Mouse (Mus musculus) intestine, postnatal 0 days (tissue): ENCODE measurements around the gene Sgf29. TPM values are rescaled to one million over a fixed set of nuclear protein-coding genes. Genes with fewer than 3 reads are reported as not detected.

Experiments
- ATAC-seq: fragments of 200-750 bp; cut with Nextera tagmentation; 2 replicates; pipeline ENCODE4 v1.8.0; 2017; ENCODE audit warnings: mild to moderate bottlenecking, moderate TSS enrichment, moderate library complexity
- H3K27ac ChIP-seq: fragments of 300-500 bp; sonication (generic); 2 replicates; pipeline ENCODE4 v1.5.1; 2014; ENCODE audit warnings: mild to moderate bottlenecking, low read depth, low read length, moderate library complexity
- H3K27me3 ChIP-seq: fragments of 300-500 bp; sonication (generic); replicated peaks from 2 replicates; pipeline ENCODE4 v1.6.1; 2014; ENCODE audit warnings: low read length, mixed read lengths; ENCODE audit not compliant: control insufficient read depth, insufficient read depth
- H3K36me3 ChIP-seq: fragments of 300-500 bp; sonication (generic); 2 replicates; pipeline ENCODE4 v1.6.1; 2014; ENCODE audit warnings: mild to moderate bottlenecking, moderate library complexity; ENCODE audit not compliant: control insufficient read depth, insufficient read depth
- H3K4me1 ChIP-seq: fragments of 300-500 bp; sonication (generic); replicated peaks from 2 replicates; pipeline ENCODE4 v1.6.1; 2014; ENCODE audit warnings: antibody characterized with exemption, low read length, mixed read lengths; ENCODE audit not compliant: control insufficient read depth, insufficient read depth
- H3K4me2 ChIP-seq: fragments of 300-500 bp; sonication (generic); replicated peaks from 2 replicates; pipeline ENCODE4 v1.6.1; 2014; ENCODE audit warnings: low read depth, mild to moderate bottlenecking, moderate library complexity
- H3K4me3 ChIP-seq: fragments of 300-500 bp; sonication (generic); 2 replicates; pipeline ENCODE4 v1.5.1; 2014; ENCODE audit warnings: low read depth, low read length
- H3K9ac ChIP-seq: fragments of 300-500 bp; sonication (generic); 2 replicates; pipeline ENCODE4 v1.6.1; 2014; ENCODE audit warnings: mild to moderate bottlenecking, low read depth, low read length
- H3K9me3 ChIP-seq: fragments of 300-500 bp; sonication (generic); 2 replicates; pipeline ENCODE4 v1.6.1; 2016; ENCODE audit warnings: mixed run types; ENCODE audit not compliant: control insufficient read depth
- CTCF ChIP-seq: sonication (generic); IDR thresholded peaks from 2 replicates; pipeline ENCODE4 v1.5.1; 2016; ENCODE audit warnings: low read depth, mild to moderate bottlenecking, control low read depth, antibody characterized with exemption, moderate library complexity
- WGBS: fragments of 180-500 bp; shearing (Covaris S2); extraction: QIAGEN DNeasy Blood & Tissue Kit; methylation state at CpG from one replicate; pipeline ENCODE4 v1.1.7; 2014; 5-methylcytosine and 5-hydroxymethylcytosine counted together
- polyA plus RNA-seq: library from polyadenylated mRNA; unstranded; fragments of >200 nt; fragmentation: Nextera tagmentation; extraction: Ambion mirVana; gene quantifications from 2 replicates; pipeline ENCODE4 v1.2.1, GENCODE M21; 2015

Gene Sgf29
- polyA plus RNA-seq, 1 experiment from 2014 or later, result 21.7 TPM

DNA sequence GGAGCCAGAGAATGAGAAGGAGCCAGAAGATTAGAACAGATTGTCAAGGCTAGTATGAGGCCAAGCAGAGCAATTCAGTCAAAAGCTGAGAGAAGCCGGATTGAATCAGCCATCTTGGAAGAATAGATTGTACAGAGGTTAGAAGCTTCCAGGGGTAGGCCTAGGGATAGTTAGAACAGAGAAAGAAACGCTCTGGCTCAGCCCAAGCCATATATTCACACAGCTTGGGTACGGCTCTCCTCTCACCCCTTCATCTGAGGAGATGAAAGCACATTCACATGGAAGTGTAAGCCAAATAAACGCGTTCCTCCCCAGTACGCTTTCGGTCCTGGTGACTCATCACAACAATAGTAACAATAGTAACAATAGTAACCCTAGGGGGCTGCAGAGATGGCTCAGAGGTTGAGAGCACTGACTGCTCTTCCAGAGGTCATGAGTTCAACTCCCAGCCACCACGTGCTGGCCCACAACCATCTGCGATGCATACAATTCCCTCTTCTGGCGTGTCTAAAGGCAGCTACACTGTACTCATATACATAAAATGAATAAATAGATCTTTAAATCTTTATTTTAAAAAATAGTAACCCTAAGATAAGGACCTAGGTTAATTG, 45.4 kb downstream of the Sgf29 start:
- no peak for TF ChIP-seq CTCF
- Histone ChIP-seq H3K9ac (0 out of 2 replicates have a peak overlapping the region, but pooled peaks have one; percentile 77), H3K4me1 (peaks cover 8% of the 10 kb centered on the region; the same call in 1 of the 2 replicates), H3K27me3 (no peaks in the 10 kb centered on the region), H3K9me3 (no peaks in the 10 kb centered on the region), H3K36me3 (peaks cover 22% of the 10 kb centered on the region), H3K4me2 (peak overlapping the region; percentile 92), H3K4me3 (peak overlapping the region; percentile 88), H3K27ac (no peak overlapping the region)
- ATAC-seq, result no peak
- 48% methylated on average over 10 of the region's 10 CpGs for whole genome bisulfite sequencing

DNA sequence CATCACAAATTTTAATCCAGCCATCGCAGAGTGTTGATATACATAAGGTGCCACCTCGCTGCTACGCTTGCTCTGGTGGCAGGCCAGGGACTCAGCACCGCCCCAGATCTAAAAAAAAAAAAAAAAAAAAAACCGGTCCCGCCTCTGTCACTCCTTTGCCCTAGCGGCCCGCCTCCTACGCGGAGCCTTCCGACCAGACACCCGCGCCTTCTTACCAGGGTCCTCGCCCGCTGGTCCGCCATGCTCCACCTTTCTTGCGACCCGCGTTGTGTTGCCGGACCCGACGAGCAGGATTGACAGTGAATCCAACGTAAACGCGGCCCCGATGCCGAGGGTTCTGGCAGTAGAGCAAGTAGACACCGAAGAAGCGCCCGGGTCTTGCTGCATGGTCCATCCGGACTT, 46.1 kb downstream of the Sgf29 start, which contains the start of gene Bola2:
Gene Bola2 (plus strand): TSS at position 192 of the 402 bp plus-strand sequence.
- ATAC-seq, result peak; percentile 77
- H3K4me2 ChIP-seq, result peak within 1 kb of the TSS; percentile 92
- H3K9me3 ChIP-seq, result no peaks in the 10 kb centered on the region
- peak within 1 kb of the TSS; percentile 84 for H3K27ac ChIP-seq
- peaks cover 28% of the 10 kb centered on the region for H3K36me3 ChIP-seq
- H3K9ac ChIP-seq, result peak within 1 kb of the TSS; percentile 77
- no peak for TF ChIP-seq CTCF
- WGBS, result under 1% methylated on average over 31 of the region's 31 CpGs
- H3K4me3 ChIP-seq, result peak within 1 kb of the TSS; percentile 88
- no peaks in the 10 kb centered on the region for H3K27me3 ChIP-seq
- peaks cover 8% of the 10 kb centered on the region; the same call in 1 of the 2 replicates for H3K4me1 ChIP-seq

DNA sequence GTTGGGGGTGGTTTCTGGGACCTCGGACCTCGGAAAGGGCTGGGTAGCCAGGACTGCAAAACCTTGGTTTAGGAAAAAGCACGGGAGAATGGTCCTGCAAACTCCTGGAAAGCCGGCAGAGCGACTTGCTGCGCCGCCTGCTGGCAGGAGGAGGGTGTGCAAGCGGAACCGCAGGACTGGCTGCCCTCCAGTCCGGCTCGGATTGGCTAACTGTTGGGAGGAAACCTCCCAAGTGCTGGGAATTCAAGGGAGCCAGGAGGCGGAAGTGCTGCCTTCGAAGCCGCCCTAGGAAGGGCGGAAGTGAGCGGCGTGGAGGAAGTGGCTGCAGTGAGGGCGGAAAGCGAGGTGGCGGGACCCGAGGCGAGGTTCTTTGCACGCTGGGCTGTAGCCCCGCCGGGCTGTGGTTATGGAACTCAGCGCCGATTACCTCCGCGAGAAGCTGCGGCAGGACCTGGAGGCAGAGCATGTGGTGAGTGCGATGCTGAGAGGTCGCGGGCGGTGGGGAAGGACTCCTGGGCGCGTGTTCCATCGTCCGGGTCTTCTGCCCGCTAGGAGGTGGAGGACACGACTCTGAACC, 46.6 kb downstream of the Sgf29 start, which contains the start of gene Slx1b:
Gene Slx1b (minus strand): TSS at position 154 of the 577 bp plus-strand sequence.
- under 1% methylated on average over 40 of the region's 40 CpGs for WGBS
- no peaks in the 10 kb centered on the region for H3K27me3 ChIP-seq
- H3K27ac ChIP-seq, result peak within 1 kb of the TSS; percentile 84
- peak within 1 kb of the TSS; percentile 92 for H3K4me2 ChIP-seq
- H3K4me3 ChIP-seq, result peak within 1 kb of the TSS; percentile 88
- H3K9ac ChIP-seq, result peak within 1 kb of the TSS; percentile 77
- peak; percentile 94 for ATAC-seq
- H3K9me3 ChIP-seq, result no peaks in the 10 kb centered on the region
- peaks cover 27% of the 10 kb centered on the region for H3K36me3 ChIP-seq
- peaks cover 8% of the 10 kb centered on the region; the same call in 1 of the 2 replicates for H3K4me1 ChIP-seq
- peak; percentile 97 for TF ChIP-seq CTCF

DNA sequence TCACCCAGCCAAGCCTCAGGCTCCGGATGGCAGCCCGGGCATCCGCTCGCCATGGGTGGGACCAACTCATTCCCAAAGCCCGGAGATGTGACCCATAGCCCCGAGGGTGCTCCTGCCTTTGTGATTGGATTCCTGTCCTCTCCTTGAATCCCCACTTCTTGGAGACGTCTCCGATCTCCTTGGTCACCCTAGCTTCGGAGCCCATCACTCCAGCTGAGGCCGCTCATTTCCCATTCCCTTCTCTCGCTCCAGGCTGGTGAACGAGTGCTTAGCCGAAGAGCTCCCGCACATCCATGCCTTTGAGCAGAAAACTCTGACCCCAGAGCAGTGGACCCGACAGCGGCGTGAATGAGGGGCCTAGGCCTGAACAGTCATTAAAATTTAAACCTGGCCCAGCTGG, 47.2 kb downstream of the Sgf29 start:
- peaks cover 8% of the 10 kb centered on the region; the same call in 1 of the 2 replicates for H3K4me1 ChIP-seq
- no peak overlapping the region for H3K27ac ChIP-seq
- peak overlapping the region; percentile 92 for H3K4me2 ChIP-seq
- ATAC-seq, result 0 out of 2 replicates have a peak, but pooled peaks have one; percentile 1
- H3K27me3 ChIP-seq, result no peaks in the 10 kb centered on the region
- H3K9me3 ChIP-seq, result no peaks in the 10 kb centered on the region
- TF ChIP-seq CTCF, result no peak
- peak overlapping the region; percentile 51 for H3K9ac ChIP-seq
- peak overlapping the region; percentile 88 for H3K4me3 ChIP-seq
- H3K36me3 ChIP-seq, result peaks cover 21% of the 10 kb centered on the region
- 2% methylated on average over 17 of the region's 17 CpGs for WGBS

DNA sequence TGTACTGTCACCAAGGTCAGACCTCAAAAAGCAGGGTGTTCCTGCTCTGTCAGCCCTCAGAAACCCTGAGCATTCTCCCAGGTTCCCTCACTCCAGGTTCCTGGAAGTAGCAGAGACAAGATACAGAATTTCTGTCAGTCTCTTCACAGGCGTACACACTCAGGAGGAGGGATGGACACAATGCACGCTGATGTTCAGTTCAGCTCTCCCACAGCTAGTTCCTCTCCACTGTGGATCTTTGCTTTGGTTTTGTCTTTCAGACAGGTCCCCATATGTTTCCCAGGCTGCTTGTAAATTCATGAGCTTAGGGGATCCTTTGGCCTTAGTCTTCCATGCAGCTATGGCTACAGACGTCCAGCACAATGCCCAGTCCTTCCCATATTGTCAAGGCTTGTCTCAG, 47.8 kb downstream of the Sgf29 start:
- H3K9me3 ChIP-seq, result no peaks in the 10 kb centered on the region
- no peak for TF ChIP-seq CTCF
- 73% methylated on average over 3 of the region's 3 CpGs for WGBS
- H3K4me1 ChIP-seq, result peaks cover 8% of the 10 kb centered on the region; the same call in 1 of the 2 replicates
- H3K36me3 ChIP-seq, result peaks cover 15% of the 10 kb centered on the region
- no peak overlapping the region for H3K9ac ChIP-seq
- H3K27me3 ChIP-seq, result no peaks in the 10 kb centered on the region
- H3K27ac ChIP-seq, result no peak overlapping the region
- peak overlapping the region; percentile 92 for H3K4me2 ChIP-seq
- no peak for ATAC-seq
- H3K4me3 ChIP-seq, result peak overlapping the region; percentile 88; the same call in 1 of the 2 replicates

DNA sequence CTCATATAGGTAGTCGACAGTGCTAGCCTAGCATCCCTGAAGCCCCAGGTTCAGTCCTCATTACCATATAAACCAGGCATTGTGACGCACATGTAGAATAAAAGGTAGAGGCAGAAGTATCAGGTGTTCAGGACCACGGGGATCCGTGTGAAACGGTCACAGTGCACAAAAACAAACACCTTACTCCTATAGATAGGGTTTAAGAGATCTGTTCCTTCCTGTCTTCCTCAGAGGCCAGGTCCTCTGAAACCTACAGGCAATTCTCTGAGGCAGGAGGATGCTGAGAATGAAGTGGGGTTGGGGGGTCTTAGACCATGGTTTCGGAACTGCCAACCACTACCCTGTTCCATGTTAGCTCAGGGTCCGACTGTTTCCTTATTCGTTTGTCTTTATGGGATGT, 48.7 kb downstream of the Sgf29 start:
- no peak for TF ChIP-seq CTCF
- WGBS, result 91% methylated on average over 8 of the region's 8 CpGs
- Histone ChIP-seq H3K27ac (no peak overlapping the region), H3K4me3 (no peak overlapping the region), H3K9me3 (no peaks in the 10 kb centered on the region), H3K4me2 (no peak overlapping the region), H3K27me3 (no peaks in the 10 kb centered on the region), H3K4me1 (peaks cover 8% of the 10 kb centered on the region; the same call in 1 of the 2 replicates), H3K36me3 (peaks cover 8% of the 10 kb centered on the region; the same call in 1 of the 2 replicates), H3K9ac (no peak overlapping the region)
- no peak for ATAC-seq
